Mouse (Mus musculus) 416B (cell line): Measurements from ENCODE around the gene Prkcq.
"Not testable (repeated sequence)": the region's sequence is repeated elsewhere in the genome, so short reads cannot be mapped to it uniquely, and the experiment has no call there.

ENCODE experiments used
- DNase-seq: peaks from one replicate; pipeline ENCODE4 v3.0.0; 2011; ENCODE audit warnings: low read depth

Prkcq gene

GRCm38 (mm10) chr2:11291570-11292405 is 119.9 kb downstream of the Prkcq start:
- DNase-seq, result no peak

- DNase-seq, result peak; percentile 38
These were observed 121.2 kb downstream of the Prkcq start for GRCm38 (mm10) chr2:11293144-11293543.

GRCm38 (mm10) chr2:11294643-11295191 is 122.8 kb downstream of the Prkcq start:
- no peak for DNase-seq

- no peak for DNase-seq
These were observed 126.9 kb downstream of the Prkcq start for GRCm38 (mm10) chr2:11298811-11299210.

- no peak for DNase-seq
These were observed 127.5 kb downstream of the Prkcq start for GRCm38 (mm10) chr2:11299366-11299765.

- DNase-seq, result peak; percentile 17
These were observed 128.5 kb downstream of the Prkcq start for GRCm38 (mm10) chr2:11300362-11300761.

- peak; percentile 81 for DNase-seq
These were observed 148.3 kb downstream of the Prkcq start for GRCm38 (mm10) chr2:11320241-11320640.

- DNase-seq, result no peak
These were observed 150.5 kb downstream of the Prkcq start for GRCm38 (mm10) chr2:11322396-11322795.

- DNase-seq, result no peak
These were observed 155.4 kb downstream of the Prkcq start for GRCm38 (mm10) chr2:11327280-11327679.

- peak; percentile 33 for DNase-seq
These were observed 157.7 kb downstream of the Prkcq start for GRCm38 (mm10) chr2:11329407-11330224.

- peak; percentile 90 for DNase-seq
These were observed 159.9 kb downstream of the Prkcq start for GRCm38 (mm10) chr2:11331528-11332446.

GRCm38 (mm10) chr2:11332469-11332868 is 160.6 kb downstream of the Prkcq start:
- DNase-seq, result peak; percentile 94

GRCm38 (mm10) chr2:11333301-11334017 is 161.6 kb downstream of the Prkcq start:
- DNase-seq, result peak; percentile 96

GRCm38 (mm10) chr2:11336320-11336719 is 164.4 kb downstream of the Prkcq start:
- peak; percentile 65 for DNase-seq

- peak; percentile 61 for DNase-seq
These were observed 167.3 kb downstream of the Prkcq start for GRCm38 (mm10) chr2:11338931-11339839.

- DNase-seq, result no peak
These were observed 172.8 kb downstream of the Prkcq start for GRCm38 (mm10) chr2:11344691-11345090.

- DNase-seq, result not testable (repeated sequence)
These were observed 174.5 kb downstream of the Prkcq start for GRCm38 (mm10) chr2:11346419-11346818.

GRCm38 (mm10) chr2:11347791-11348190 is 175.9 kb downstream of the Prkcq start:
- no peak for DNase-seq
